Mouse (Mus musculus) naive thymus-derived CD4-positive, alpha-beta T cell, adult 2 months (primary cell): ENCODE results near the gene Tmem132d.

Experiments
- DNase-seq: peaks from one replicate; pipeline ENCODE4 v3.0.0-alpha.2; 2011; ENCODE audit warnings: low read depth

Tmem132d gene

GRCm38 (mm10) chr5:128405071-128405470 lies 27.8 kb downstream of the Tmem132d start:
- DNase-seq, result no peak

DNA sequence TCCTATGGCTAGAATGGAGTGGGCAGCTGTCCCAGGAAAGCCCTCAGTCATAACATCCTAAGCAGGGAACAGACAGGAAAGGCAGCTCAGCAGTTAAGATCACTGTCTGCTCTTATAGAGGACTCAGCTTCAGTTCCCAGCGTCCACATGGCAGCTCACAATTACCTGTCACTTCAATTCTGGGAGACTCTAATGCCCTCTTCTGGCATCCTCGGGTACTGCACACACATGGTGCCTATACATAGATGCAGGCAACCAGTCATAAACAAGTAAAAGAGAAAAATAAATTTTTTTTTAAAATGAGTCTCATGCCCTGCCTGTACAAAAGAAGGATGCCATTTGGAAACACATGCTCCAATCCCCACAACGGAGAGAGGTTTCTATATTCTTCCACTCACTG lies 28.7 kb downstream of the Tmem132d start:
- no peak for DNase-seq

DNA sequence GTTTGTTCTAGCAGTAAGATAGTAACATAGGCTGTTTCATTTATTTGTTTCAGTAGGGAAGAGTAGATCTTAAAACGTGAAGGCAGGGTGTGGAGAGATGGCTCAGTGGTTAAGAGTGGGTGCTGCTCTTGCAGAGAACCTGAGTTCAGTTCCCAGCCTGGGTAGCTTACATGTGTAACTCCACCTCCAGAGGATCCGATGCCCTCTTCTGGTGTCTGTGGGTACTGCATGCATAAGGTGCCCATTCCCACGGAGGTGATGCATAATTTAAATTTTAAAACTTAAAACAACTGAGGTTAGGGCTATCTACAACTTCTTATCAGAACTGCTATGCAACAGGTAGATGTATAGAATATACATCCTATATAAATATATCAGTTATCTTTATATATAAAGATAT lies 40.5 kb downstream of the Tmem132d start:
- DNase-seq, result no peak

- DNase-seq, result no peak
Observed at GRCm38 (mm10) chr5:128389665-128390064, 43.2 kb downstream of the Tmem132d start.

- no peak for DNase-seq
Observed at GRCm38 (mm10) chr5:128388358-128389141, 44.3 kb downstream of the Tmem132d start.

GRCm38 (mm10) chr5:128369814-128370213 lies 63.1 kb downstream of the Tmem132d start:
- DNase-seq, result no peak

- no peak for DNase-seq
Observed at GRCm38 (mm10) chr5:128369111-128369510, 63.8 kb downstream of the Tmem132d start.

- DNase-seq, result no peak
Observed at GRCm38 (mm10) chr5:128365261-128365985, 67.5 kb downstream of the Tmem132d start.

DNA sequence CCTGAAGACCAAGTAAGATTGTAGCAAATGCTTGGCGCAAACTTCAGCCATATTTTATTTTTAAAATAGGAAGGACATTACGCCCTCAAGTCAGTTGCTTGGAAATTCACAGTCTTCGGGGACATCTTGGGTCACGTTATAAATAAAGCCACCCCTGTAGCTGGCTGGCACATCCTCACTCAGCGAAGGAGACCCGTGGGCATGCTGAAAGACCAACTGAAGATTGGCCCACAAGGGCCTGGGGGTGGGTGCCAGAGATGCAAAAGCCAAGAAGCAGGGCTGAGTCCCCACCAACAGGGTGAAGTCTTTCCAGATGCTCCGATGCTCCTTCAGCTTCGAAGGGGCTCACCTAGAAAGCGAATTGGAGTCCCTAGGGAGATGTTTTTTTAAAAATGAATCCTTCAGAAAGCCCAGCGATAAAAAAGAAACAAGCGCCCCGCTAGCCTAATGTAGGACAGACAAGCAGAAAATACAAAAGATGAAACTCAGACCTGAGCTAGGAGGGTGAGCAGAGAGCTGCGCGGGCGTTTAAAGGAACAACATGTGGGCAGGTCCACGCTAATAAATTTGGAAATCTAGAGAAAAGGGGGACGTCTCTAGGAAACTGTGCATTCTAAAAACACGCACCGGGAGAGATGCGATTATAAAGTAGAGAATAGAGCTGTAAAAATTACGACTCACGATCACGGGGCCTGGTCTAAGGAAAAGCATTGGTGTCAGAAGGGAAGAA lies 71.8 kb downstream of the Tmem132d start:
- DNase-seq, result no peak

- DNase-seq, result no peak
Observed at GRCm38 (mm10) chr5:128348835-128349234, 84.0 kb downstream of the Tmem132d start.

DNA sequence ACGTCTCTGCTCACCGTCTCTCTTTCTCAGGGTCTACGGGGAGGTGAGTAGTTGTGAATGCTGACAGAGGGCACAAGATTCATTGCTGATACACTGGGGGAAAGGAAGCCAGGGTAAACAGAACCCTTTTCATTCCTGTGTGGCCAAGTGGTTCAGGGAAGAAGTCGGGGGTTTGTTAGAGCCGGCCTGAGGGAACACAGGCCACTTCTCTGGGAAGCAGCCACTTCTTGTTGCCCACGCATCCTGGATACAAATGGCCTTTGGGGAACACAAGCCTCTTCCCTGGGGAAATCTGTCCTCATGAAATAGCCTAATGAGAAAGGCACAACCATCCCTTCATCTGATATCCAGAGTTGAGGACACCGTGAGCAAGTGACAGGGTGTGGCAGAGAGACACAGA lies 96.0 kb downstream of the Tmem132d start:
- no peak for DNase-seq

DNA sequence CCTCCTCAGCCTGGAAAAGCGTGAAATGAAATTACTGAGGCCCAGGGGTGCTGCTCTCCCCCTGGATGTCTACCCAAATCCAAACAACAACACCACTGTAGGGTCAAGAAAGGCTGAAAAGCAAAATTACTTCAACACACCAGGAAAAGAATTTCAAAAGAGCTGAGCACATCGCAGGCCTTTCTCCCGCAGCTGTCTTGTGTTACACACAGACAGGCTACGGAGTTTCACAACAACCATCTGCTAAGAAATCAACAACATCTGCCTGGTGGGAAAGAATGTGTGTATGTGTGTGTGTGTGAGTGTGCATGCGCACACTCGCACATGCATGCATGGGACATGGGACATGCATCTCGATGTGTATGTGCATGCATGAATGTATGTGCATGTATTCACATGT lies 100.1 kb downstream of the Tmem132d start:
- DNase-seq, result no peak

GRCm38 (mm10) chr5:128330351-128330750 lies 102.5 kb downstream of the Tmem132d start:
- no peak for DNase-seq

- no peak for DNase-seq
Observed at GRCm38 (mm10) chr5:128302387-128302786, 130.5 kb downstream of the Tmem132d start.

DNA sequence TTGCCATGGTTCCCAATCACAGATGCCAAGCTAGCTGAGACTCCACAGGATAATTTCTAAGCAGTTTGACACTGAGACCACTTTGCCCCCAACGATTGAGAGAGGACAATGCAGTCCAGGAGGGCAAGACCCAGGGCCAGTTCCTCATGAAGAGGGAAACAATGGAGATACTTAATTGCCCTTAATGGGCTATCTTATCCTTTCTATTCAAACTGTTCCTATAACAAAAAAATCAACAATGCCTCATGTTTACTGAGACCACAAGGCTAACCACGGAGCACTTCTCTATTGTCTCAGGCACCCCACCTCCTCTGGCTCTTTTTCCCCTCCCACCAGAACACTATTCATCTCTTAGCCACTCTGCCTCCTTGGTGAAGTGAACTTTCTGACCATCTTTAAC lies 141.7 kb downstream of the Tmem132d start:
- no peak for DNase-seq

- no peak for DNase-seq
Observed at GRCm38 (mm10) chr5:128273255-128273654, 159.6 kb downstream of the Tmem132d start.

GRCm38 (mm10) chr5:128267366-128267765 lies 165.5 kb downstream of the Tmem132d start:
- no peak for DNase-seq

DNA sequence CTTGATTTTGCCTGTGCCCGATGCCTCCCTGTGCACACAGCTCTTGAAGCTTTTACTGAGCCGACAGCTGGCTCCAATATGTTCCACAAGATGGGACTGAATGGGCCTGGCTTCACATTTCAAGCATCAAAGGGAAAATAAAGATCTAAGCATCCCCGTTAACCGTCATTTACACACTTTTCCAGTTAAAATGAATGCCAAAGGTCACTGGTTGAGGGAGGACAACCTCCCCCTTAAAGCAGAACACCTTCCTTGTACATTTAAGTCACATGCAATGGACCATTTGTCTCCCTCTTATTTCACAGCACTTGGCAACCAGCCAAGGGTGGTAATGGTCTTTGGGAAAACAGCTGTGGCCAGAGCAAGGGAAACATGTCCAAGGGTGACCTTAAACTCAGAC lies 188.7 kb downstream of the Tmem132d start:
- no peak for DNase-seq

DNA sequence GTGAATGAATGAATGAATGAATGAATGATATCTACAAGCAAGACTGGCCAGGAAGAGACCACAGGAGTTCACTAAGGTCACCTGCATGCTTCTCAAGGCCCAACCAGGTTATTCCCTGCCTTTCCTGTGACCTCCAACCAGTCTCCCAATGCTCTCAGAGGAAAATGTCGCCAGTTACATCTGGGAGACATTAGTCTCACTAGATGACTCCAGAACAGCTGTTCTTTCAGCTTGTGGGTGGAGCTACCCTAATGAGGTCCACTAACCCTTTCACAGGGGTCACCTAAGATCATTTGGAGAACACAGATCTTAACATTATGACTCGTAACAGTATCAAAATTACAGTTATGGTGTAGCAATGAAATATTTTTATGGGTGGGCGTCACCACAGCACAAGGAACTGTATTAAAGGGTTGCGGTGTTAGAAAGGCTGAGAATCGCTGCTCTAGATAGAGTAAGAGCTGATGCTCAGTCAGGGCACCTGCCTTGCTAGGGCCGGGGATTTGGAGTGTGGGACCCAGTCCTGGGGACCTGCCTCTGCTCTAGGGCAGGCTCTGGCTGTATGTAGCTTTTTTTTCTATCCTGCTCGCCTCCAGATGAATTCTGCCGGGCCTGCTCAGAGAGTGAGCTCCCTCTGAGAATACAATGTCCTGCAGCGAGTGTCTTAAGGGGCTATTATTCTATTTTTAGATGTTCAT lies 196.1 kb downstream of the Tmem132d start:
- DNase-seq, result no peak

DNA sequence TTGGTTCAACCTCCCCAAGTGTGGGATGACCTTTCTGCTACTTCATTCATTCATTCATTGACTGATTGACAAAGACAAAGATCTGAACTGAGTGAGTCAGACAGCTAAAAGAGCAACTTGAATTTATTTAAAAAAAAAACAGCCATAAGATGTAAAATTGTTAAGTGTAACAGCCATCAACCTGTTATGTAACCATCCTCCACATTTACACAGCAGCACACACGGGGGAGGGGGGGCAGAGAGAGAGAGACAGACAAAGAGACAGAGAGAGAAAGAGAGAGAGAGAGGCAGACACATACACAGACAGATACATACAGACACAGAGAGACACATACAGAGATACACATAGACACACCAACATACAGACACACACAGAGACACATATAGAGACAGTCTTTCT lies 197.3 kb downstream of the Tmem132d start:
- DNase-seq, result no peak

- no peak for DNase-seq
Observed at GRCm38 (mm10) chr5:128233101-128233500, 199.8 kb downstream of the Tmem132d start.

- no peak for DNase-seq
Observed at GRCm38 (mm10) chr5:128218281-128218680, 214.6 kb downstream of the Tmem132d start.
